Mouse (Mus musculus) liver, adult 2 months (tissue): ENCODE results near the gene Slc7a11.

ENCODE experiments used
- CTCF ChIP-seq: fragments of 200-500 bp; IDR thresholded peaks from 2 replicates; pipeline ENCODE4 v1.5.1; 2011; ENCODE audit warnings: low read depth, low read length, control low read depth
- POLR2A ChIP-seq: fragments of 200-500 bp; IDR thresholded peaks from 2 replicates; pipeline ENCODE4 v1.6.1; 2011; ENCODE audit warnings: low read length, control low read depth; ENCODE audit not compliant: insufficient read depth; ENCODE audit errors: extremely low read depth

DNA sequence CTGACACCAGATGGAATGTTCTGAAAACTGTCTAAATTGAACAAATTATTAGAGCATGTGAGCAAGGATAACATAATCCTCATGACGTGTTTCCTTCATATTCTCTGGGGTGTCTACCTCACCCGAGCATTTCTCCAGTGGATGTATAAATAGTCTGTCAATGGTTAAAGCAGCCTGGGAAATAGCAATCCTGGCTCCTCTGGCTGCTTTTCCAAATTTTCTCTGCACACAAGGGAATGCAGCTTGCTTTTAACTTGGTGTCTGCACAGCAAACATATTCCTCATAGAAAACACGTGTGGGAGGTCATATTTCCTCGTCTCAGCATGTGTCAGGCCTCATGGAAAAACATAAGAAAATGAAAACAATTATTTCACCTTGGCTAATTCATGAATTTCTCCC, 586.6 kb downstream of the Slc7a11 start:
- TF ChIP-seq CTCF (no peak), POLR2A (no peak)
